Mouse (Mus musculus) midbrain, embryonic 13.5 days (tissue): ENCODE measurements around the gene Bptf. TPM values are rescaled to one million over a fixed set of nuclear protein-coding genes. Genes with fewer than 3 reads are reported as not detected.
"Not testable (repeated sequence)": the region's sequence is repeated elsewhere in the genome, so short reads cannot be mapped to it uniquely, and the experiment has no call there.

ENCODE experiments used
- ATAC-seq: fragments of 200-750 bp; cut with Nextera tagmentation; 2 replicates; pipeline ENCODE4 v1.8.0; 2017; ENCODE audit warnings: mild to moderate bottlenecking, moderate TSS enrichment, moderate library complexity
- H3K27ac ChIP-seq: fragments of 300-500 bp; sonication (generic); 2 replicates; pipeline ENCODE4 v1.5.1; 2015; ENCODE audit warnings: inconsistent platforms, mild to moderate bottlenecking, moderate library complexity
- H3K27me3 ChIP-seq: fragments of 300-500 bp; sonication (generic); 2 replicates; pipeline ENCODE4 v1.6.1; 2015; ENCODE audit warnings: mild to moderate bottlenecking, inconsistent platforms
- H3K36me3 ChIP-seq: fragments of 300-500 bp; sonication (generic); 2 replicates; pipeline ENCODE4 v1.6.1; 2015; ENCODE audit warnings: mild to moderate bottlenecking, inconsistent platforms
- H3K4me1 ChIP-seq: fragments of 300-500 bp; sonication (generic); replicated peaks from 2 replicates; pipeline ENCODE4 v1.6.1; 2015; ENCODE audit warnings: inconsistent platforms
- H3K4me2 ChIP-seq: fragments of 300-500 bp; sonication (generic); replicated peaks from 2 replicates; pipeline ENCODE4 v1.6.1; 2015; ENCODE audit warnings: moderate library complexity, mild to moderate bottlenecking, inconsistent platforms
- H3K4me3 ChIP-seq: fragments of 300-500 bp; sonication (generic); replicated peaks from 2 replicates; pipeline ENCODE4 v1.5.1; 2015; ENCODE audit warnings: mild to moderate bottlenecking, inconsistent platforms
- H3K9ac ChIP-seq: fragments of 300-500 bp; sonication (generic); replicated peaks from 2 replicates; pipeline ENCODE4 v1.6.1; 2015; ENCODE audit warnings: mild to moderate bottlenecking, inconsistent platforms
- H3K9me3 ChIP-seq: fragments of 300-500 bp; sonication (generic); 2 replicates; pipeline ENCODE4 v1.6.1; 2016; ENCODE audit warnings: mild to moderate bottlenecking, inconsistent platforms
- WGBS: fragments of 180-500 bp; shearing (Covaris S2); methylation state at CpG from one replicate; pipeline ENCODE4 v1.1.7; 2015; 5-methylcytosine and 5-hydroxymethylcytosine counted together
- polyA plus RNA-seq: library from polyadenylated mRNA; unstranded; fragments of >200 nt; fragmentation: Nextera tagmentation; extraction: Ambion mirVana; gene quantifications from 2 replicates; pipeline ENCODE4 v1.2.1, GENCODE M21; 2015

Gene Bptf
- polyA plus RNA-seq, 1 experiment from 2014 or later: 45.1 TPM

- no peaks in the 10 kb centered on the region for H3K9me3 ChIP-seq
- no peak overlapping the region for H3K4me3 ChIP-seq
- no peak overlapping the region for H3K4me2 ChIP-seq
- H3K27ac ChIP-seq: no peak overlapping the region
- peaks cover 2% of the 10 kb centered on the region for H3K4me1 ChIP-seq
- no peaks in the 10 kb centered on the region for H3K36me3 ChIP-seq
- 94% methylated on average over 6 of the region's 6 CpGs for WGBS
- no peak overlapping the region for H3K9ac ChIP-seq
- ATAC-seq: no peak
- no peaks in the 10 kb centered on the region for H3K27me3 ChIP-seq
Observed at GRCm38 (mm10) chr11:107137593-107137992, 5.7 kb upstream of the Bptf start.

GRCm38 (mm10) chr11:107136458-107136857 lies 4.5 kb upstream of the Bptf start:
- H3K27ac ChIP-seq, H3K4me3 ChIP-seq, H3K36me3 ChIP-seq, ATAC-seq, H3K9me3 ChIP-seq, H3K9ac ChIP-seq, H3K4me1 ChIP-seq, H3K4me2 ChIP-seq, H3K27me3 ChIP-seq: not testable (repeated sequence)
- WGBS: 96% methylated on average over 10 of the region's 10 CpGs

GRCm38 (mm10) chr11:107135741-107136140 lies 3.8 kb upstream of the Bptf start:
- H3K9me3 ChIP-seq: no peaks in the 10 kb centered on the region
- H3K4me2 ChIP-seq: no peak overlapping the region
- H3K36me3 ChIP-seq: no peaks in the 10 kb centered on the region
- no peak overlapping the region for H3K4me3 ChIP-seq
- H3K27me3 ChIP-seq: no peaks in the 10 kb centered on the region
- no peak overlapping the region for H3K27ac ChIP-seq
- no peak overlapping the region for H3K9ac ChIP-seq
- H3K4me1 ChIP-seq: peaks cover 7% of the 10 kb centered on the region
- 53% methylated on average over 3 of the region's 3 CpGs for WGBS
- no peak for ATAC-seq

GRCm38 (mm10) chr11:107132426-107132825 lies 499 bp upstream of the Bptf start:
- Histone ChIP-seq H3K9me3 (no peaks in the 10 kb centered on the region), H3K9ac (peak overlapping the region; percentile 98), H3K27ac (peak overlapping the region; percentile 97), H3K4me2 (peak overlapping the region; percentile 75), H3K27me3 (no peaks in the 10 kb centered on the region), H3K36me3 (no peaks in the 10 kb centered on the region), H3K4me1 (peaks cover 32% of the 10 kb centered on the region), H3K4me3 (peak overlapping the region; percentile 88)
- peak; percentile 74 for ATAC-seq
- WGBS: under 1% methylated on average over 16 of the region's 16 CpGs

- H3K4me3 ChIP-seq: peak overlapping the region; percentile 88
- under 1% methylated on average over 44 of the region's 65 CpGs for WGBS
- H3K9me3 ChIP-seq: no peaks in the 10 kb centered on the region
- peak; percentile 66 for ATAC-seq
- peak overlapping the region; percentile 98 for H3K9ac ChIP-seq
- H3K27ac ChIP-seq: peak overlapping the region; percentile 97
- H3K4me2 ChIP-seq: peak overlapping the region; percentile 86
- H3K27me3 ChIP-seq: no peaks in the 10 kb centered on the region
- H3K4me1 ChIP-seq: peaks cover 41% of the 10 kb centered on the region
- H3K36me3 ChIP-seq: no peaks in the 10 kb centered on the region
Observed at GRCm38 (mm10) chr11:107130879-107131748, 813 bp downstream of the Bptf start.

- H3K4me1 ChIP-seq: peaks cover 42% of the 10 kb centered on the region
Observed at GRCm38 (mm10) chr11:107130221-107130788, 1.6 kb downstream of the Bptf start.

GRCm38 (mm10) chr11:107129641-107130040 lies 2.3 kb downstream of the Bptf start:
- H3K9me3 ChIP-seq: no peaks in the 10 kb centered on the region
- 28% methylated on average over 2 of the region's 2 CpGs for WGBS
- no peak overlapping the region for H3K27ac ChIP-seq
- H3K4me2 ChIP-seq: peak overlapping the region; percentile 86
- peaks cover 48% of the 10 kb centered on the region for H3K4me1 ChIP-seq
- peak overlapping the region; percentile 88 for H3K4me3 ChIP-seq
- H3K27me3 ChIP-seq: no peaks in the 10 kb centered on the region
- H3K9ac ChIP-seq: peak overlapping the region; percentile 98; the same call in 1 of the 2 replicates
- ATAC-seq: no peak
- H3K36me3 ChIP-seq: no peaks in the 10 kb centered on the region

More at GRCm38 (mm10) chr11:107130221-107130788, 1.6 kb downstream of the Bptf start:
- peak overlapping the region; percentile 88 for H3K4me3 ChIP-seq
- peak overlapping the region; percentile 97; the same call in 1 of the 2 replicates for H3K27ac ChIP-seq
- 1% methylated on average over 18 of the region's 18 CpGs for WGBS
- H3K27me3 ChIP-seq: no peaks in the 10 kb centered on the region
- ATAC-seq: no peak
- H3K9ac ChIP-seq: peak overlapping the region; percentile 98
- no peaks in the 10 kb centered on the region for H3K9me3 ChIP-seq
- H3K4me2 ChIP-seq: peak overlapping the region; percentile 86
- no peaks in the 10 kb centered on the region for H3K36me3 ChIP-seq

GRCm38 (mm10) chr11:107126716-107127115 lies 5.2 kb downstream of the Bptf start:
- not testable (repeated sequence) for H3K36me3 ChIP-seq, H3K27ac ChIP-seq, H3K9ac ChIP-seq, H3K9me3 ChIP-seq, H3K4me3 ChIP-seq, H3K4me2 ChIP-seq, H3K27me3 ChIP-seq, ATAC-seq
- WGBS: 97% methylated on average over 1 of the region's 2 CpGs
- peaks cover 54% of the 10 kb centered on the region for H3K4me1 ChIP-seq

- Histone ChIP-seq H3K27ac (no peak overlapping the region), H3K27me3 (no peaks in the 10 kb centered on the region), H3K4me3 (no peak overlapping the region), H3K9me3 (no peaks in the 10 kb centered on the region), H3K36me3 (no peaks in the 10 kb centered on the region), H3K4me1 (peaks cover 50% of the 10 kb centered on the region), H3K9ac (no peak overlapping the region), H3K4me2 (no peak overlapping the region)
- 92% methylated on average over 4 of the region's 4 CpGs for WGBS
- no peak for ATAC-seq
Observed at GRCm38 (mm10) chr11:107125011-107125410, 6.9 kb downstream of the Bptf start.

GRCm38 (mm10) chr11:107124327-107124731 lies 7.6 kb downstream of the Bptf start:
- Histone ChIP-seq H3K4me3 (no peak overlapping the region), H3K27ac (peak overlapping the region; percentile 39), H3K4me1 (peaks cover 43% of the 10 kb centered on the region), H3K36me3 (no peaks in the 10 kb centered on the region), H3K27me3 (no peaks in the 10 kb centered on the region), H3K9ac (no peak overlapping the region), H3K9me3 (no peaks in the 10 kb centered on the region), H3K4me2 (peak overlapping the region; percentile 5; the same call in 1 of the 2 replicates)
- 48% methylated on average over 7 of the region's 7 CpGs for WGBS
- ATAC-seq: no peak

GRCm38 (mm10) chr11:107117789-107118188 lies 14.1 kb downstream of the Bptf start:
- no peak overlapping the region for H3K4me2 ChIP-seq
- no peak for ATAC-seq
- peaks cover 35% of the 10 kb centered on the region for H3K4me1 ChIP-seq
- WGBS: 79% methylated on average over 12 of the region's 12 CpGs
- no peaks in the 10 kb centered on the region for H3K27me3 ChIP-seq
- H3K4me3 ChIP-seq: no peak overlapping the region
- H3K9ac ChIP-seq: no peak overlapping the region
- H3K27ac ChIP-seq: no peak overlapping the region
- no peaks in the 10 kb centered on the region for H3K9me3 ChIP-seq
- no peaks in the 10 kb centered on the region for H3K36me3 ChIP-seq

GRCm38 (mm10) chr11:107113881-107114557 lies 17.9 kb downstream of the Bptf start:
- Histone ChIP-seq H3K9ac (0 out of 2 replicates have a peak overlapping the region, but pooled peaks have one; percentile 1), H3K4me2 (peak overlapping the region; percentile 19), H3K36me3 (peaks cover 23% of the 10 kb centered on the region), H3K4me1 (peaks cover 42% of the 10 kb centered on the region), H3K27me3 (no peaks in the 10 kb centered on the region), H3K27ac (peak overlapping the region; percentile 65), H3K9me3 (no peaks in the 10 kb centered on the region), H3K4me3 (no peak overlapping the region)
- 14% methylated on average over 10 of the region's 10 CpGs for WGBS
- ATAC-seq: no peak
